Mouse (Mus musculus): ENCODE results near the gene Cd72. TPM values are rescaled to one million over a fixed set of nuclear protein-coding genes. Genes with fewer than 3 reads are reported as not detected.

The Cd72 gene
- total and polyA plus RNA-seq, 3 experiments, result 24.0 to 61.4 (median 55.9) TPM

GRCm38 (mm10) chr4:43463102-43463501 lies 8.7 kb upstream of the Cd72 start:
- no peak for TF ChIP-seq E2F4 (IDR thresholded peaks at IDR 0.05; ENCODE audit: insufficient replicate concordance, low read depth, low read length)
- no peak for DNase-seq (ENCODE audit: extremely low read depth)
- Histone ChIP-seq H3K4me1 (ENCODE audit: control insufficient read depth in 1 of 2, insufficient read depth in 2 of 2) (peaks cover 0 to 15% of the 10 kb centered on the region in 2 experiments; a peak in 2 of 4 replicates), H3K36me3 (replicated peaks in 1 of 2; ENCODE audit: control insufficient read depth in 1 of 2, insufficient read depth in 1 of 2, low read length in 1 of 2) (no peaks in the 10 kb centered on the region), H3K27me3 (replicated peaks) (peaks cover 3% of the 10 kb centered on the region), H3K4me3 (replicated peaks in 1 of 3; ENCODE audit: low read depth in 2 of 3, low read length in 2 of 3, poor library complexity in 1 of 3) (no peak overlapping the region), H3K27ac (ENCODE audit: insufficient read depth, low read depth) (no peak overlapping the region), H3K9ac (ENCODE audit: insufficient read depth, low read depth) (no peak overlapping the region), H3K79me2 (replicated peaks; ENCODE audit: control insufficient read depth, extremely low read depth, insufficient read depth, poor library complexity, severe bottlenecking) (no peaks in the 10 kb centered on the region), H3K9me3 (replicated peaks; ENCODE audit: low read length) (peaks cover 8% of the 10 kb centered on the region), H3K4me2 (ENCODE audit: insufficient read depth, low read depth, poor library complexity, severe bottlenecking) (no peak overlapping the region)
- in situ Hi-C loops (cut with MboI; ENCODE audit: low pct_ligation_motif_present, low pct_unique_long_range_greater_than_20kb, low sequenced_read_pairs), result no loop called here
- dilution Hi-C loops (cut with MboI; ENCODE audit: extremely low pct_ligation_motif_present, extremely low pct_unique_long_range_greater_than_20kb, low sequenced_read_pairs), result no loop called here

DNA sequence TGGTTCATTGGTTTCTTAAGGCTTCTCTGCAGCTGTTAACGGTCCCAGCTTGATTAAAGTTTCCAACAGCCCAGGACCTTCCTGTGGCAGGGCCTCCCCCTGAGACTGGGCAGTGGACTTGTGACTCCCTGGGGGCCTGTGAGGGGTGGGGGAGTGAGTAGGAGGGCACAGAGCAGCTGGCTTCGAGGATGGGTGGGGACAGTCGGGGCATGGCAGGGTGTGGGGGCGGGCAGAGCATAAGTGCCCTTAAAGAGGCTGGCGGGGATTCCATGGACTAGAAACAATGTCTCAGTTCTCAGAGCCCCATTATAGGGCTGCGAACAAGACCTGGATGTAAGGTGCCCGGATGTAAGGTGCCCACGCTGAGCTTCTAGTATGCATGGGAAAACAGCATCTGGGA lies 2.7 kb upstream of the Cd72 start:
- Histone ChIP-seq H3K27me3 (replicated peaks) (peaks cover 3% of the 10 kb centered on the region), H3K9ac (ENCODE audit: insufficient read depth, low read depth) (no peak overlapping the region), H3K79me2 (replicated peaks; ENCODE audit: control insufficient read depth, extremely low read depth, insufficient read depth, poor library complexity, severe bottlenecking) (no peaks in the 10 kb centered on the region), H3K27ac (ENCODE audit: insufficient read depth, low read depth) (no peak overlapping the region), H3K36me3 (replicated peaks in 1 of 2; ENCODE audit: control insufficient read depth in 1 of 2, insufficient read depth in 1 of 2, low read length in 1 of 2) (peaks cover 0 to 7% of the 10 kb centered on the region in 2 experiments), H3K4me1 (ENCODE audit: control insufficient read depth in 1 of 2, insufficient read depth in 2 of 2) (peaks cover 21 to 55% of the 10 kb centered on the region in 2 experiments), H3K4me3 (replicated peaks in 1 of 3; ENCODE audit: low read depth in 2 of 3, low read length in 2 of 3, poor library complexity in 1 of 3) (no peak overlapping the region), H3K9me3 (replicated peaks; ENCODE audit: low read length) (peaks cover 4% of the 10 kb centered on the region), H3K4me2 (ENCODE audit: insufficient read depth, low read depth, poor library complexity, severe bottlenecking) (peak overlapping the region; percentile 41)
- in situ Hi-C loops (cut with MboI; ENCODE audit: low pct_ligation_motif_present, low pct_unique_long_range_greater_than_20kb, low sequenced_read_pairs), result no loop called here
- dilution Hi-C loops (cut with MboI; ENCODE audit: extremely low pct_ligation_motif_present, extremely low pct_unique_long_range_greater_than_20kb, low sequenced_read_pairs), result no loop called here
- peak; percentile 64 for DNase-seq (ENCODE audit: extremely low read depth)
- TF ChIP-seq ZNF384 (IDR thresholded peaks at IDR 0.05; ENCODE audit: low read depth, low read length) (no peak), RCOR1 (conservative IDR thresholded peaks at IDR 0.05; ENCODE audit: low read depth, low read length) (no peak), MEF2A (IDR thresholded peaks at IDR 0.05; ENCODE audit: borderline replicate concordance, low read depth, low read length) (peak; percentile 25; the same call in 1 of the 2 replicates), TCF12 (IDR thresholded peaks at IDR 0.05; ENCODE audit: low read depth, low read length) (peak; percentile 76), NELFE (IDR thresholded peaks at IDR 0.05; ENCODE audit: low read depth, low read length) (no peak), CHD2 (IDR thresholded peaks at IDR 0.05; ENCODE audit: low read length) (0 out of 2 replicates have a peak, but pooled peaks have one; percentile 10), EP300 (IDR thresholded peaks at IDR 0.05; ENCODE audit: low read length) (peak; percentile 57), MAZ (IDR thresholded peaks at IDR 0.05; ENCODE audit: low read depth, low read length) (peak; percentile 93), ETS1 (conservative IDR thresholded peaks at IDR 0.05; ENCODE audit: low read depth, low read length) (peak; percentile 64), USF1 (IDR thresholded peaks at IDR 0.05; ENCODE audit: low read depth, low read length) (no peak), NRF1 (IDR thresholded peaks at IDR 0.05; ENCODE audit: low read depth, low read length) (no peak), UBTF (IDR thresholded peaks at IDR 0.05; ENCODE audit: low read depth, low read length) (0 out of 2 replicates have a peak, but pooled peaks have one; percentile 34), IRF4 (IDR thresholded peaks at IDR 0.05; ENCODE audit: low read depth, low read length) (peak; percentile 35; the same call in 1 of the 2 replicates)
